In the genomic region with DNA sequence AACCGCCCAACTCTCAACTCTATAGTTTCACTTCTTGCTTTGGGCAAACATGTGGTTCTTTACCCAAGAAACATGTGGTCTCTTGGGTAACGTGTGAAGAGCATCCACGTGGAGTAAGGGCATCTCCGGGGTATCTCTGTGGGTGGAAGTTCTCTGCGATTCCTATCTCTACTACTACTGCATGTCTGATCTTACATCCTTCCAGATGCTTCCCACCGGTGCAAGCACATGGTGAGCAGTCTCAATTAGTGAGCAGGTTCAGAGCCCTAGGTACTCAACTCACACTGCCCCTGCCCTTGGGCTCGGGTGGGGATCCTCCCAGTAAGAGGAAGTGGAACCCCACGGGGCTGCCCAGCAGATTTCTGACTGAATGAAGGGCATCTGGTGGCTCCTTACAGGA, we compare ENCODE assay signal across 13 mouse cellular contexts. TPM values are rescaled to one million over a fixed set of nuclear protein-coding genes. Genes with fewer than 3 reads are reported as not detected.
DNase-seq lines count a peak whose midpoint lies in the region; ATAC-seq lines count a peak whose summit lies in the region.
"Had no signal": no experiment of that assay in that cellular context is flagged by ENCODE, and none has a peak within 500 bp of the region (broad histone marks: within the 10 kb centered on the region; RNA-seq: fewer than 3 reads in every experiment).

No protein-coding gene starts in this region.

- 93% methylated on average over 8 of the region's 8 CpGs for WGBS in forebrain, embryonic 15.5 days
- WGBS in forebrain, embryonic 10.5 days = 93% methylated on average over 8 of the region's 8 CpGs
- WGBS in kidney, embryonic 16.5 days = 92% methylated on average over 8 of the region's 8 CpGs

- H3K4me3 ChIP-seq in forebrain, embryonic 15.5 days = no peak overlapping the region
- no peak overlapping the region for H3K4me3 ChIP-seq in forebrain, embryonic 10.5 days
- H3K4me3 ChIP-seq in kidney, embryonic 16.5 days (ENCODE audit: low read length) = no peak overlapping the region
- H3K4me3 ChIP-seq: myocyte had no signal

- H3K9ac ChIP-seq in forebrain, embryonic 15.5 days (replicated peaks) = no peak overlapping the region
- H3K9ac ChIP-seq in kidney, embryonic 16.5 days (replicated peaks; ENCODE audit: low read length) = no peak overlapping the region
- H3K9ac ChIP-seq: liver, embryonic 14.5 days had no signal

- H3K9me3 ChIP-seq in forebrain, embryonic 15.5 days = no peaks in the 10 kb centered on the region
- peaks cover 3% of the 10 kb centered on the region; the same call in 1 of the 2 replicates for H3K9me3 ChIP-seq in forebrain, embryonic 10.5 days
- no peaks in the 10 kb centered on the region for H3K9me3 ChIP-seq in kidney, embryonic 16.5 days (ENCODE audit: low read length)

- H3K4me2 ChIP-seq in forebrain, embryonic 15.5 days (replicated peaks) = peak overlapping the region; percentile 39; the same call in 1 of the 2 replicates
- H3K4me2 ChIP-seq in kidney, embryonic 16.5 days (replicated peaks; ENCODE audit: low read depth, low read length) = peak overlapping the region; percentile 36

- no peaks in the 10 kb centered on the region for H3K36me3 ChIP-seq in forebrain, embryonic 15.5 days
- no peaks in the 10 kb centered on the region for H3K36me3 ChIP-seq in forebrain, embryonic 10.5 days (replicated peaks)
- H3K36me3 ChIP-seq in kidney, embryonic 16.5 days (ENCODE audit: insufficient read depth, low read length) = no peaks in the 10 kb centered on the region

- H3K27ac ChIP-seq in forebrain, embryonic 15.5 days (replicated peaks) = no peak overlapping the region
- no peak overlapping the region for H3K27ac ChIP-seq in forebrain, embryonic 10.5 days
- H3K27ac ChIP-seq in kidney, embryonic 16.5 days (ENCODE audit: low read length) = no peak overlapping the region
- H3K27ac ChIP-seq: liver, embryonic 14.5 days had no signal

- no peak for DNase-seq in forebrain, embryonic 10.5 days (ENCODE audit: extremely low spot score, low spot score)
- no peak for DNase-seq in kidney, postnatal 14 days
- peak; percentile 43 for DNase-seq in spleen, postnatal 36 days (ENCODE audit: low spot score in 2 of 2)
- DNase-seq in spleen, adult 12 weeks (ENCODE audit: low spot score) = no peak
- DNase-seq in yolk sac, embryonic 10.5 days (ENCODE audit: low spot score) = no peak
- DNase-seq in left cerebral cortex, adult 9 months (ENCODE audit: low spot score in 2 of 2) = no peak
- DNase-seq: kidney, postnatal 10 days; layer of hippocampus, postnatal 36 days; thymus, postnatal 14 days had no signal

- no peaks in the 10 kb centered on the region for H3K27me3 ChIP-seq in forebrain, embryonic 15.5 days
- peaks cover 16% of the 10 kb centered on the region for H3K27me3 ChIP-seq in forebrain, embryonic 10.5 days (ENCODE audit: poor library complexity, severe bottlenecking)
- H3K27me3 ChIP-seq in kidney, embryonic 16.5 days (ENCODE audit: insufficient read depth, low read length) = 0 out of 2 replicates have a peak, but pooled peaks cover 2% of the 10 kb centered on the region

- no peak for ATAC-seq in forebrain, embryonic 15.5 days (replicated peaks)
- no peak for ATAC-seq in kidney, embryonic 16.5 days (ENCODE audit: low FRiP score, low TSS enrichment)

- H3K4me1 ChIP-seq in forebrain, embryonic 15.5 days = peaks cover 4% of the 10 kb centered on the region; the same call in 1 of the 2 replicates
- no peaks in the 10 kb centered on the region for H3K4me1 ChIP-seq in forebrain, embryonic 10.5 days
- 0 out of 2 replicates have a peak, but pooled peaks cover 6% of the 10 kb centered on the region for H3K4me1 ChIP-seq in kidney, embryonic 16.5 days (ENCODE audit: insufficient read depth, low read length)

RNA-seq across cellular contexts. Expression of a gene that starts 0.4 kb away (rescaled TPM):
- 8.0 and 9.0 TPM in 2 replicates for polyA plus RNA-seq in forebrain, embryonic 15.5 days (2015; fragmentation: Nextera tagmentation; extraction: Ambion mirVana)
- 5.4 and 6.7 TPM in 2 replicates for polyA plus RNA-seq in forebrain, embryonic 10.5 days (2016; fragmentation: Nextera tagmentation; extraction: Ambion mirVana)
- polyA plus RNA-seq in kidney, embryonic 16.5 days (2015; fragmentation: Nextera tagmentation; extraction: Ambion mirVana) = 4.3 and 5.5 TPM in 2 replicates

Comparison
In these comparisons a context has a peak if more than half of its experiments do, and no peak if none do; other contexts are left out.
1. DNase-seq: peak in spleen, postnatal 36 days (2 of 2); none in forebrain, embryonic 10.5 days (single experiment), kidney, postnatal 14 days (single experiment), spleen, adult 12 weeks (single experiment), yolk sac, embryonic 10.5 days (single experiment) and left cerebral cortex, adult 9 months (0 of 2).